Mouse (Mus musculus) lung, postnatal 0 days (tissue): ENCODE measurements around the gene Ube2a.

Experiments used
- CTCF ChIP-seq: IDR thresholded peaks from 2 replicates; pipeline ENCODE4 v1.5.1; 2016; ENCODE audit warnings: antibody characterized with exemption, mild to moderate bottlenecking
- EP300 ChIP-seq: IDR thresholded peaks from 2 replicates; pipeline ENCODE4 v1.6.1; 2016; ENCODE audit warnings: antibody characterized with exemption, mild to moderate bottlenecking, control low read depth

GRCm38 (mm10) chrX:36843346-36843990, 30.2 kb upstream of the Ube2a start:
- no peak for TF ChIP-seq CTCF
- TF ChIP-seq EP300, result no peak
